Mouse (Mus musculus): ENCODE data around the gene Fancd2.

DNA sequence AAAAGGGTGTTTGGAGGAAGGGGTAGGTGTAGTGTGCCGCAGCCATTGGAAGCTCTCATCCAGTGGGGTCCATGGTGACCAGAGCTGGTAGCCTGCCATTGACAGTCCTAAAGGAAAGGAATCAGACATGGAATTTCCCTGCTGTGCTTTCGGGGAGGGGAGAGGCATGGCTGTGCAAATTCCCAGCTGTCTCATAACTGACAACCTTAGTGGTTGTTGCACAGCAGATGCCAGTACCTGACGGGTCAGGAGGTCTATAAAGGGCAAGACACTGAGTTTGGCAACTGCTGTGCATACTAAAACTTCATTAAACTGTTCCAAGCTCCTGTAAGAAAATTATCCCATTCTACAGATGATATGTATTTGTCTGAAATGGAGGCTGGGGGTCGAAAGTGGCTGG lies 66.5 kb downstream of the Fancd2 start:
- no peak for TF ChIP-seq ETS1 (IDR thresholded peaks at IDR 0.05; ENCODE audit: low read depth, low read length)
- no peak for TF ChIP-seq CTCF (IDR thresholded peaks at IDR 0.05 in 2 of 3, conservative IDR thresholded peaks at IDR 0.05 in 1 of 3; ENCODE audit: control insufficient read depth in 1 of 3, insufficient read depth in 1 of 3, low read depth in 2 of 3, low read length in 3 of 3, poor library complexity in 1 of 3, severe bottlenecking in 1 of 3)
- no peak for TF ChIP-seq EP300 (IDR thresholded peaks at IDR 0.05; ENCODE audit: low read depth in 1 of 2, low read length in 2 of 2)
- TF ChIP-seq SIN3A (IDR thresholded peaks at IDR 0.05; ENCODE audit: low read length) = no peak
- TF ChIP-seq USF2 (IDR thresholded peaks at IDR 0.05; ENCODE audit: borderline replicate concordance in 1 of 2, insufficient read depth in 1 of 2, low read depth in 1 of 2, low read length in 2 of 2) = no peak
- TF ChIP-seq SMC3 (IDR thresholded peaks at IDR 0.05; ENCODE audit: low read depth, low read length) = no peak
- TF ChIP-seq BHLHE40 (IDR thresholded peaks at IDR 0.05; ENCODE audit: borderline replicate concordance, low read depth, low read length) = no peak
- no peak for TF ChIP-seq HCFC1 (IDR thresholded peaks at IDR 0.05; ENCODE audit: low read depth, low read length)
- no peak for TF ChIP-seq NRF1 (IDR thresholded peaks at IDR 0.05; ENCODE audit: insufficient read depth, low read depth, low read length, poor library complexity, severe bottlenecking)
- TF ChIP-seq POLR2A (IDR thresholded peaks at IDR 0.05; ENCODE audit: control insufficient read depth in 1 of 2, insufficient read depth in 1 of 2, low read depth in 1 of 2, low read length in 2 of 2, poor library complexity in 1 of 2) = no peak
- TF ChIP-seq GATA1 (IDR thresholded peaks at IDR 0.05; ENCODE audit: low read depth, low read length) = no peak
- no peak for TF ChIP-seq ELF1 (IDR thresholded peaks at IDR 0.05; ENCODE audit: low read depth, low read length)
